Mouse (Mus musculus): ENCODE results near the gene Ptgis. TPM values are rescaled to one million over a fixed set of nuclear protein-coding genes. Genes with fewer than 3 reads are reported as not detected.
"Not testable (repeated sequence)": the region's sequence is repeated elsewhere in the genome, so short reads cannot be mapped to it uniquely, and the experiment has no call there.

Gene Ptgis
- polyA plus RNA-seq, 1 experiment from 2014 or later, result 8.5 TPM

GRCm38 (mm10) chr2:167219154-167219775, 21.1 kb downstream of the Ptgis start:
- Histone ChIP-seq H3K4me2 (replicated peaks) (no peak overlapping the region), H3K9me3 (no peaks in the 10 kb centered on the region), H3K4me3 (no peak overlapping the region), H3K27me3 (replicated peaks) (no peaks in the 10 kb centered on the region), H3K27ac (no peak overlapping the region), H3K36me3 (no peaks in the 10 kb centered on the region), H3K4me1 (no peaks in the 10 kb centered on the region), H3K9ac (no peak overlapping the region)
- WGBS, result 57% methylated on average over 8 of the region's 8 CpGs
- ATAC-seq (ENCODE audit: low FRiP score, low read depth), result peak; percentile 33; the same call in 1 of the 2 replicates

- H3K4me3 ChIP-seq, result no peak overlapping the region
- no peak overlapping the region for H3K9ac ChIP-seq
- no peaks in the 10 kb centered on the region for H3K9me3 ChIP-seq
- 95% methylated on average over 12 of the region's 12 CpGs for WGBS
- no peak overlapping the region for H3K27ac ChIP-seq
- H3K36me3 ChIP-seq, result no peaks in the 10 kb centered on the region
- no peak for ATAC-seq (ENCODE audit: low FRiP score, low read depth)
- no peaks in the 10 kb centered on the region for H3K27me3 ChIP-seq (replicated peaks)
- H3K4me2 ChIP-seq (replicated peaks), result no peak overlapping the region
- no peaks in the 10 kb centered on the region for H3K4me1 ChIP-seq
These were observed 26.7 kb downstream of the Ptgis start for GRCm38 (mm10) chr2:167213666-167214065.

GRCm38 (mm10) chr2:167213076-167213475, 27.3 kb downstream of the Ptgis start:
- ATAC-seq (ENCODE audit: low FRiP score, low read depth), result no peak

GRCm38 (mm10) chr2:167212551-167212950, 27.9 kb downstream of the Ptgis start:
- Histone ChIP-seq H3K9ac (no peak overlapping the region), H3K27me3 (replicated peaks) (no peaks in the 10 kb centered on the region), H3K27ac (no peak overlapping the region), H3K4me1 (no peaks in the 10 kb centered on the region), H3K4me3 (no peak overlapping the region), H3K4me2 (replicated peaks) (no peak overlapping the region), H3K9me3 (no peaks in the 10 kb centered on the region), H3K36me3 (no peaks in the 10 kb centered on the region)
- WGBS, result 92% methylated on average over 6 of the region's 6 CpGs
- ATAC-seq (ENCODE audit: low FRiP score, low read depth), result no peak

More at GRCm38 (mm10) chr2:167213076-167213475, 27.3 kb downstream of the Ptgis start:
- H3K4me2 ChIP-seq (replicated peaks), result no peak overlapping the region
- 91% methylated on average over 3 of the region's 3 CpGs for WGBS
- no peaks in the 10 kb centered on the region for H3K9me3 ChIP-seq
- H3K27me3 ChIP-seq (replicated peaks), result no peaks in the 10 kb centered on the region
- no peak overlapping the region for H3K9ac ChIP-seq
- no peak overlapping the region for H3K27ac ChIP-seq
- no peaks in the 10 kb centered on the region for H3K36me3 ChIP-seq
- H3K4me1 ChIP-seq, result no peaks in the 10 kb centered on the region
- H3K4me3 ChIP-seq, result no peak overlapping the region

- 94% methylated on average over 3 of the region's 3 CpGs for WGBS
- no peak overlapping the region for H3K27ac ChIP-seq
These were observed 28.3 kb downstream of the Ptgis start for GRCm38 (mm10) chr2:167212089-167212488.

GRCm38 (mm10) chr2:167209900-167210299, 30.5 kb downstream of the Ptgis start:
- H3K9ac ChIP-seq, result no peak overlapping the region
- no peaks in the 10 kb centered on the region for H3K9me3 ChIP-seq
- no peak overlapping the region for H3K27ac ChIP-seq
- WGBS, result 91% methylated on average over 9 of the region's 9 CpGs
- ATAC-seq (ENCODE audit: low FRiP score, low read depth), result no peak
- H3K4me1 ChIP-seq, result no peaks in the 10 kb centered on the region
- no peaks in the 10 kb centered on the region for H3K36me3 ChIP-seq
- H3K27me3 ChIP-seq (replicated peaks), result no peaks in the 10 kb centered on the region
- no peak overlapping the region for H3K4me3 ChIP-seq
- no peak overlapping the region for H3K4me2 ChIP-seq (replicated peaks)

More at GRCm38 (mm10) chr2:167212089-167212488, 28.3 kb downstream of the Ptgis start:
- no peaks in the 10 kb centered on the region for H3K36me3 ChIP-seq
- no peak for ATAC-seq (ENCODE audit: low FRiP score, low read depth)
- H3K4me2 ChIP-seq (replicated peaks), result no peak overlapping the region
- H3K27me3 ChIP-seq (replicated peaks), result no peaks in the 10 kb centered on the region
- no peak overlapping the region for H3K4me3 ChIP-seq
- H3K9me3 ChIP-seq, result no peaks in the 10 kb centered on the region
- no peak overlapping the region for H3K9ac ChIP-seq
- H3K4me1 ChIP-seq, result no peaks in the 10 kb centered on the region

GRCm38 (mm10) chr2:167208984-167209383, 31.4 kb downstream of the Ptgis start:
- Histone ChIP-seq H3K9ac (no peak overlapping the region), H3K4me1 (no peaks in the 10 kb centered on the region), H3K36me3 (no peaks in the 10 kb centered on the region), H3K27ac (no peak overlapping the region), H3K9me3 (no peaks in the 10 kb centered on the region), H3K27me3 (replicated peaks) (no peaks in the 10 kb centered on the region), H3K4me2 (replicated peaks) (no peak overlapping the region), H3K4me3 (no peak overlapping the region)
- no peak for ATAC-seq (ENCODE audit: low FRiP score, low read depth)
- WGBS, result 87% methylated on average over 3 of the region's 3 CpGs

GRCm38 (mm10) chr2:167205918-167206629, 34.3 kb downstream of the Ptgis start:
- no peak for ATAC-seq (ENCODE audit: low FRiP score, low read depth)
- Histone ChIP-seq H3K27me3 (replicated peaks) (no peaks in the 10 kb centered on the region), H3K4me2 (replicated peaks) (no peak overlapping the region), H3K4me1 (peaks cover 12% of the 10 kb centered on the region), H3K4me3 (no peak overlapping the region), H3K9ac (no peak overlapping the region), H3K9me3 (no peaks in the 10 kb centered on the region), H3K27ac (no peak overlapping the region), H3K36me3 (no peaks in the 10 kb centered on the region)
- WGBS, result 92% methylated on average over 18 of the region's 18 CpGs

- not testable (repeated sequence) for H3K27me3 ChIP-seq (replicated peaks); H3K27ac ChIP-seq; H3K9me3 ChIP-seq; H3K4me3 ChIP-seq; H3K9ac ChIP-seq; ATAC-seq (ENCODE audit: low FRiP score, low read depth); H3K36me3 ChIP-seq; H3K4me2 ChIP-seq (replicated peaks)
- WGBS, result 85% methylated on average over 5 of the region's 5 CpGs
- peaks cover 13% of the 10 kb centered on the region for H3K4me1 ChIP-seq
These were observed 35.7 kb downstream of the Ptgis start for GRCm38 (mm10) chr2:167204686-167205085.

GRCm38 (mm10) chr2:167203505-167204166, 36.8 kb downstream of the Ptgis start:
- no peaks in the 10 kb centered on the region for H3K27me3 ChIP-seq (replicated peaks)
- no peak overlapping the region for H3K9ac ChIP-seq
- no peaks in the 10 kb centered on the region for H3K9me3 ChIP-seq
- no peak overlapping the region for H3K27ac ChIP-seq
- WGBS, result 83% methylated on average over 7 of the region's 7 CpGs
- H3K4me1 ChIP-seq, result peaks cover 18% of the 10 kb centered on the region
- H3K4me2 ChIP-seq (replicated peaks), result no peak overlapping the region
- ATAC-seq (ENCODE audit: low FRiP score, low read depth), result no peak
- no peaks in the 10 kb centered on the region for H3K36me3 ChIP-seq
- no peak overlapping the region for H3K4me3 ChIP-seq

- H3K9me3 ChIP-seq, result no peaks in the 10 kb centered on the region
- peaks cover 21% of the 10 kb centered on the region for H3K4me1 ChIP-seq
- no peak for ATAC-seq (ENCODE audit: low FRiP score, low read depth)
- WGBS, result 49% methylated on average over 16 of the region's 16 CpGs
- peak overlapping the region; percentile 19; the same call in 1 of the 2 replicates for H3K4me2 ChIP-seq (replicated peaks)
- H3K27ac ChIP-seq, result no peak overlapping the region
- H3K4me3 ChIP-seq, result no peak overlapping the region
- H3K9ac ChIP-seq, result no peak overlapping the region
- H3K27me3 ChIP-seq (replicated peaks), result no peaks in the 10 kb centered on the region
- no peaks in the 10 kb centered on the region for H3K36me3 ChIP-seq
These were observed 38.7 kb downstream of the Ptgis start for GRCm38 (mm10) chr2:167201463-167202291.

All from neural tube, embryonic 12.5 days (tissue).